Mouse (Mus musculus): ENCODE results near the gene Olfr633. TPM values are rescaled to one million over a fixed set of nuclear protein-coding genes. Genes with fewer than 3 reads are reported as not detected.

Gene Olfr633
- polyA plus RNA-seq (2012; fragmentation: generic; extraction: Trizol), result not detected

- no peak within 1 kb of the TSS for H3ac ChIP-seq (ENCODE audit: control insufficient read depth, insufficient read length)
- no peaks in the 10 kb centered on the region for H3K36me3 ChIP-seq (ENCODE audit: control insufficient read depth, insufficient read depth)
- H3K27me3 ChIP-seq (ENCODE audit: control insufficient read depth, insufficient read depth, insufficient read length), result no peaks in the 10 kb centered on the region
- H3K4me2 ChIP-seq (ENCODE audit: low read depth), result no peak within 1 kb of the TSS
- no peaks in the 10 kb centered on the region for H3K79me2 ChIP-seq (ENCODE audit: control insufficient read depth, insufficient read depth)
- no peak for TF ChIP-seq USF1 (IDR thresholded peaks at IDR 0.05; ENCODE audit: low read depth)
- TF ChIP-seq REST (IDR thresholded peaks at IDR 0.05; ENCODE audit: insufficient read depth, insufficient read length), result no peak
- TF ChIP-seq SRF (IDR thresholded peaks at IDR 0.05; ENCODE audit: control insufficient read depth, insufficient read length, low read depth), result no peak
- TF ChIP-seq TCF12 (IDR thresholded peaks at IDR 0.05; ENCODE audit: insufficient read depth, poor library complexity, severe bottlenecking), result no peak
- no peak for TF ChIP-seq POLR2AphosphoS2 (IDR thresholded peaks at IDR 0.05; ENCODE audit: insufficient read length, low read depth)
- TF ChIP-seq MYOG (IDR thresholded peaks at IDR 0.05; ENCODE audit: control insufficient read depth in 1 of 3, insufficient read depth in 1 of 3, insufficient read length in 2 of 3, low read depth in 2 of 3), result no peak
- no peak for TF ChIP-seq POLR2A (IDR thresholded peaks at IDR 0.05; ENCODE audit: insufficient read length, low read depth)
- TF ChIP-seq CEBPB (IDR thresholded peaks at IDR 0.05; ENCODE audit: insufficient read depth, poor library complexity, severe bottlenecking), result no peak
- no peak for TF ChIP-seq MYOD1 (IDR thresholded peaks at IDR 0.05; ENCODE audit: control insufficient read depth in 1 of 3, insufficient read length in 2 of 3, low read depth in 2 of 3)
- no peak within 1 kb of the TSS for H3K4me3 ChIP-seq
Measured at GRCm38 (mm10) chr7:103944137-103944536, at the start of gene Olfr633. TSS of gene Olfr633 (plus strand) at chr7:103944437.

GRCm38 (mm10) chr7:103903187-103903586, 41.0 kb upstream of the Olfr633 start, which contains the start of gene Olfr65:
TSS of gene Olfr65 (plus strand) at chr7:103903487.
- H3K27me3 ChIP-seq (ENCODE audit: control insufficient read depth, insufficient read depth, insufficient read length), result no peaks in the 10 kb centered on the region
- H3K36me3 ChIP-seq (ENCODE audit: control insufficient read depth, insufficient read depth), result no peaks in the 10 kb centered on the region
- H3K4me2 ChIP-seq (ENCODE audit: low read depth), result no peak within 1 kb of the TSS
- no peak within 1 kb of the TSS for H3K4me3 ChIP-seq
- no peak within 1 kb of the TSS for H3ac ChIP-seq (ENCODE audit: control insufficient read depth, insufficient read length)
- no peak for TF ChIP-seq MYOD1 (IDR thresholded peaks at IDR 0.05; ENCODE audit: control insufficient read depth in 1 of 3, insufficient read length in 2 of 3, low read depth in 2 of 3)
- TF ChIP-seq POLR2A (IDR thresholded peaks at IDR 0.05; ENCODE audit: insufficient read length, low read depth), result no peak
- no peak for TF ChIP-seq SRF (IDR thresholded peaks at IDR 0.05; ENCODE audit: control insufficient read depth, insufficient read length, low read depth)
- TF ChIP-seq MYOG (IDR thresholded peaks at IDR 0.05; ENCODE audit: control insufficient read depth in 1 of 3, insufficient read depth in 1 of 3, insufficient read length in 2 of 3, low read depth in 2 of 3), result no peak
- TF ChIP-seq E2F4 (IDR thresholded peaks at IDR 0.05; ENCODE audit: insufficient read depth), result no peak
- no peak for TF ChIP-seq CEBPB (IDR thresholded peaks at IDR 0.05; ENCODE audit: insufficient read depth, poor library complexity, severe bottlenecking)
- TF ChIP-seq POLR2AphosphoS2 (IDR thresholded peaks at IDR 0.05; ENCODE audit: insufficient read length, low read depth), result no peak
- no peaks in the 10 kb centered on the region for H3K79me2 ChIP-seq (ENCODE audit: control insufficient read depth, insufficient read depth)

GRCm38 (mm10) chr7:103910047-103910446, 34.2 kb upstream of the Olfr633 start:
- H3K36me3 ChIP-seq (ENCODE audit: control insufficient read depth, insufficient read depth), result no peaks in the 10 kb centered on the region
- TF ChIP-seq E2F4 (IDR thresholded peaks at IDR 0.05; ENCODE audit: insufficient read depth), result no peak
- no peak for TF ChIP-seq CEBPB (IDR thresholded peaks at IDR 0.05; ENCODE audit: insufficient read depth, poor library complexity, severe bottlenecking)
- TF ChIP-seq REST (IDR thresholded peaks at IDR 0.05; ENCODE audit: insufficient read depth, insufficient read length), result no peak
- no peak for TF ChIP-seq POLR2AphosphoS2 (IDR thresholded peaks at IDR 0.05; ENCODE audit: insufficient read length, low read depth)
- peak in 2 of 3 experiments; percentile 35 to 71 for TF ChIP-seq MYOG (IDR thresholded peaks at IDR 0.05; ENCODE audit: control insufficient read depth in 1 of 3, insufficient read depth in 1 of 3, insufficient read length in 2 of 3, low read depth in 2 of 3)
- TF ChIP-seq TCF3 (IDR thresholded peaks at IDR 0.05; ENCODE audit: insufficient read length, low read depth), result peak; percentile 35
- peak; percentile 65 for TF ChIP-seq TCF12 (IDR thresholded peaks at IDR 0.05; ENCODE audit: insufficient read depth, poor library complexity, severe bottlenecking)
- no peak for TF ChIP-seq POLR2A (IDR thresholded peaks at IDR 0.05; ENCODE audit: insufficient read length, low read depth)
- peak in 2 of 3 experiments; percentile 70 for TF ChIP-seq MYOD1 (IDR thresholded peaks at IDR 0.05; ENCODE audit: control insufficient read depth in 1 of 3, insufficient read length in 2 of 3, low read depth in 2 of 3)
- TF ChIP-seq USF1 (IDR thresholded peaks at IDR 0.05; ENCODE audit: low read depth), result no peak
- no peak for TF ChIP-seq SRF (IDR thresholded peaks at IDR 0.05; ENCODE audit: control insufficient read depth, insufficient read length, low read depth)
- TF ChIP-seq MAX (IDR thresholded peaks at IDR 0.05; ENCODE audit: low read depth), result no peak
- no peaks in the 10 kb centered on the region for H3K79me2 ChIP-seq (ENCODE audit: control insufficient read depth, insufficient read depth)
- no peak overlapping the region for H3K4me3 ChIP-seq
- H3K27me3 ChIP-seq (ENCODE audit: control insufficient read depth, insufficient read depth, insufficient read length), result no peaks in the 10 kb centered on the region
- H3ac ChIP-seq (ENCODE audit: control insufficient read depth, insufficient read length), result no peak overlapping the region
- no peak overlapping the region for H3K4me2 ChIP-seq (ENCODE audit: low read depth)

GRCm38 (mm10) chr7:103912969-103913511, 31.2 kb upstream of the Olfr633 start:
- TF ChIP-seq MYOD1 (IDR thresholded peaks at IDR 0.05; ENCODE audit: control insufficient read depth in 1 of 3, insufficient read length in 2 of 3, low read depth in 2 of 3), result no peak
- TF ChIP-seq POLR2AphosphoS2 (IDR thresholded peaks at IDR 0.05; ENCODE audit: insufficient read length, low read depth), result no peak
- TF ChIP-seq MYOG (IDR thresholded peaks at IDR 0.05; ENCODE audit: control insufficient read depth in 1 of 3, insufficient read depth in 1 of 3, insufficient read length in 2 of 3, low read depth in 2 of 3), result no peak
- TF ChIP-seq MAX (IDR thresholded peaks at IDR 0.05; ENCODE audit: low read depth), result no peak
- TF ChIP-seq SRF (IDR thresholded peaks at IDR 0.05; ENCODE audit: control insufficient read depth, insufficient read length, low read depth), result no peak
- no peak for TF ChIP-seq CEBPB (IDR thresholded peaks at IDR 0.05; ENCODE audit: insufficient read depth, poor library complexity, severe bottlenecking)
- no peak for TF ChIP-seq REST (IDR thresholded peaks at IDR 0.05; ENCODE audit: insufficient read depth, insufficient read length)
- no peak for TF ChIP-seq POLR2A (IDR thresholded peaks at IDR 0.05; ENCODE audit: insufficient read length, low read depth)
- no peak for TF ChIP-seq TCF12 (IDR thresholded peaks at IDR 0.05; ENCODE audit: insufficient read depth, poor library complexity, severe bottlenecking)
- Histone ChIP-seq H3K4me3 (no peak overlapping the region), H3K36me3 (ENCODE audit: control insufficient read depth, insufficient read depth) (no peaks in the 10 kb centered on the region), H3K79me2 (ENCODE audit: control insufficient read depth, insufficient read depth) (no peaks in the 10 kb centered on the region), H3ac (ENCODE audit: control insufficient read depth, insufficient read length) (no peak overlapping the region), H3K4me2 (ENCODE audit: low read depth) (no peak overlapping the region), H3K27me3 (ENCODE audit: control insufficient read depth, insufficient read depth, insufficient read length) (no peaks in the 10 kb centered on the region)
